Mouse (Mus musculus): Measurements from ENCODE around the gene Popdc2. TPM values are rescaled to one million over a fixed set of nuclear protein-coding genes. Genes with fewer than 3 reads are reported as not detected.
"Not testable (repeated sequence)": the region's sequence is repeated elsewhere in the genome, so short reads cannot be mapped to it uniquely, and the experiment has no call there.

Gene Popdc2
- total RNA-seq (2021): 10 to 100 TPM; 56.1 to 66.9 TPM
- long read RNA-seq, experiment 1, transcript Popdc2-201 (4 exons, 2,169 nt): major isoform, 38 of 49 reads
- long read RNA-seq, experiment 1, partial matches to known transcripts: 8 of 49 reads
- long read RNA-seq, experiment 1, other reads (novel, unspliced or antisense): 3 of 49 reads
- long read RNA-seq, experiment 2, transcript Popdc2-201 (4 exons, 2,169 nt): major isoform, 45 of 57 reads
- long read RNA-seq, experiment 2, partial matches to known transcripts: 9 of 57 reads
- long read RNA-seq, experiment 2, other reads (novel, unspliced or antisense): 3 of 57 reads

DNA sequence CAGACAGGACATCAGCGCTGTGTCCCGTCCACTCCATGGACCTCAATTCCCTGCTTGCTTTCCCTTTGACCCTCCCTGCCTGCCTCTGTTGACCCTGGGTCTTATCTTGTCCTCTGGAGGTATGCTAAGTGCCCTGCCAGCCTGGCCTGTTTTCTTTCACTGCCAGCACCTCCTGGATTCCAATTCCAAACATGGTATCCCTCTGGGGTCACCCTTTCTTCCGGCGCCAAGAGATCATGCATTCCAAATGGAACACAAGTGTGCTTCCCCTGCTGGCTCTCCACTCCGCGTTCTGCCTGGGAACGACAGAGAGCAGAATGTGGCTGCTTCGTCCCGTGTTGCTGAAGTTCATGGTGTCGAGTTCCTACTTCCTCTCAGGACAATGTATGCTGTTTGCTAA lies at the start of gene Popdc2:
Gene Popdc2, plus strand, starts transcription at position 277 of the 400 bp plus-strand sequence.
- peak; percentile 64 for DNase-seq
- intact Hi-C loops (cut with DNase I; ENCODE audit: low total_unique reads): no loop called here

GRCm38 (mm10) chr16:38318492-38318891 lies 43.5 kb upstream of the Popdc2 start:
- intact Hi-C loops (cut with DNase I; ENCODE audit: low total_unique reads): no loop called here
- DNase-seq: no peak

DNA sequence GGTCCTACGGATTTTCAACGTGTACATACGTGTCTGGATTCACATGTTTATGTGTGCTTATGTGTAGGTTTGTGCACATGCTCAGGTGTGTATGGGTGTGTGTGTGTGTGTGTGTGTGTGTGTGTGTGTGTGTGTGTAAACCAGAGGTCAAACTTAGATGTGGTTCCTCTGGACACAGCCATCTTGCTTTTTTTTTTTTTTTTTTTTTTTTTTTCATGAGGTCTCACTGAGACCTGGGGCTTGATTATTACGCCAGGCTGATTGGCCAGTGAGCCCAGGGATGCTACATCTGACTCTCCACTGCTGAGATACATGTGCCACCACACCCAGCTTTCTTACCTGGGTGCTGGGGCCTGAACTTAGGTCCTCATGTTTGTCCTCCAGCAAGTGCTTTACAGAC lies 42.9 kb upstream of the Popdc2 start:
- no peak for DNase-seq

DNA sequence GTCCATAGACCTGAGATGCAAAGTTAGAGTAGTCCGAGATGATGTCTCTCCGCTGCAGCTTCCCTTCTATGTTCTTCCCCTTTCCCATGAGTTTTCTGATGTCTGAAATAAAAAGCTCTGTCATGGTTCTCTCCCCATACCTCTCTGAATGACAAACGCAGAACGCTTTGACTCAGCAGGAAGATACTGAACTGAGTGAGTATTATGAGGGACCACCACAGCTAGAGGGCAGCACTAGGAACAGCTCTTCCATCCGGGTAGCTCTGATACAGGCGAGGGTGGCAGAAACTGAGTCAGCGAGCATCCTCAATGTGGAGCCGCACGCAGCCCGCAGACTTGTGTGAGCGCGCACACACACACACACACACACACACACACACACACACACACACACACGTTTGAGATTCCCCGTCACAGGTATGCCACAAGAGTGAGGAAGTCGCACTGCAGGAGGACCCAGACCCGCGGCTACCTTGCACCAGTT lies 40.5 kb upstream of the Popdc2 start:
- intact Hi-C loops (cut with DNase I; ENCODE audit: low total_unique reads): no loop called here
- peak; percentile 13 for DNase-seq

More for the DNA sequence above, 42.9 kb upstream of the Popdc2 start:
- intact Hi-C loops (cut with DNase I; ENCODE audit: low total_unique reads): no loop called here

GRCm38 (mm10) chr16:38324311-38324710 lies 37.7 kb upstream of the Popdc2 start:
- no peak for DNase-seq
- intact Hi-C loops (cut with DNase I; ENCODE audit: low total_unique reads): no loop called here

DNA sequence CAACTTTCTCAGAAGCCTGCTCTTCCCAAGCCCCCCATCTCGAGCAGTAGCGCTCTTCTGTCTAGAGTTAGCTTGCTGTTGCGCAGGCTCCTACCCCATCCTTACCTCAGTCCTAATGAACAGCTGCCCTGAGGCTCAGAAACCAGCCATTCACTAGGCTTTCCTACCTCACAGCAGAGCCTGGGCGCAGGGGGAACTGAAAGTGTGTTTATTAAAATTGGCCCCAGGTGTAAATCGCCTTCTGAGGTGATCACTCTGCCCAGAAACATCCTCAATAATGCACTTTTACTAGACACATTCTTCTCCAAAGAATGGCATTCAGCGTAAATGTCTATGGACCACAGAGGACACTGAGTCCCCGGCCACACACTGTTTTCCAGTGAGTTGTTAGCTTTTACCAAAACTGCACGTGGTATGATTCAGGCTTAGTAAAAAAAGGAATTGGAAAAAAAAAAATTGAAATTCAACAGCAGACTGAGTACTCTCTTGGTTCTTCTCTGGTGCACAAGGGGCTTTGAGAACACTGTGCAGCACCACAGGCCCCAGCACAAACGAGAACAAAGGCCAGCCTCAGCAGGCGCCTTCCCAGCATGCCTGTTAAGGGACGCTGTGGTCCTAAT lies 35.1 kb upstream of the Popdc2 start:
- intact Hi-C loops (cut with DNase I; ENCODE audit: low total_unique reads): no loop called here
- no peak for DNase-seq

DNA sequence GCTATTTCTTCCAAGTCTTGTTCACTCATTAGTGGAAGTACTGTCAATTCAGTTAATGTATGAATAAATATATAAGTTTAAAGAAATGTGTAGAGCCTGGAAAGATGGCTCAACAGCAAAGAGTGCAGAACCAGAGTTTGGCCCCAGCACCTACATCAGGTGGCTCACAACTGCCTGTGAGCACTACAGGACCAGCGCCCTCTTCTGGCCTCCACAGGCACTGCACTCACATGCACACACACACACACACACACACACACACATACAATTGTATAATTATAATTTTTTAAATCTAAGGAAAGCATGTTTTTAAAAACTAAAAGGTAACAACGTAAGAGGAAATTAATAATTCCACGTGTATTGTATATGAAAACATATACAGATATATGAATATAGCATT lies 32.7 kb upstream of the Popdc2 start:
- intact Hi-C loops (cut with DNase I; ENCODE audit: low total_unique reads): no loop called here
- DNase-seq: no peak

- no peak for DNase-seq
- intact Hi-C loops (cut with DNase I; ENCODE audit: low total_unique reads): no loop called here
Measured at GRCm38 (mm10) chr16:38334431-38334830, 27.6 kb upstream of the Popdc2 start.

DNA sequence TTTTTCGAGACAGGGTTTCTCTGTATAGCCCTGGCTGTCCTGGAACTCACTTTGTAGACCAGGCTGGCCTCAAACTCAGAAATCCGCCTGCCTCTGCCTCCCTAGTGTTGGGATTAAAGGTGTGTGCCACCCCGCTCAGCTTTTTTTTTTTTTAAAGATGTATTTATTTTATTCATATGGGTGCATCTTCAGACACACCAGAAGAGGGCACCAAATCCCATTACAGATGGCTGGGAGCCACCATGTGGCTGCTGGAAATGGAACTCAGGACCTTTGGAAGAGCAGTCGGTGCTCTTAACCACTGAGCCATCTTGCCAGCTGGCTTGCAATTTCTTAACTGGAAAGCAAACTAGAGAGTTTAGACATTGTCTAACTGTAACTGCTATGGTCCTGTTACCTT lies 23.9 kb upstream of the Popdc2 start:
- DNase-seq; intact Hi-C loops (cut with DNase I; ENCODE audit: low total_unique reads): not testable (repeated sequence)

DNA sequence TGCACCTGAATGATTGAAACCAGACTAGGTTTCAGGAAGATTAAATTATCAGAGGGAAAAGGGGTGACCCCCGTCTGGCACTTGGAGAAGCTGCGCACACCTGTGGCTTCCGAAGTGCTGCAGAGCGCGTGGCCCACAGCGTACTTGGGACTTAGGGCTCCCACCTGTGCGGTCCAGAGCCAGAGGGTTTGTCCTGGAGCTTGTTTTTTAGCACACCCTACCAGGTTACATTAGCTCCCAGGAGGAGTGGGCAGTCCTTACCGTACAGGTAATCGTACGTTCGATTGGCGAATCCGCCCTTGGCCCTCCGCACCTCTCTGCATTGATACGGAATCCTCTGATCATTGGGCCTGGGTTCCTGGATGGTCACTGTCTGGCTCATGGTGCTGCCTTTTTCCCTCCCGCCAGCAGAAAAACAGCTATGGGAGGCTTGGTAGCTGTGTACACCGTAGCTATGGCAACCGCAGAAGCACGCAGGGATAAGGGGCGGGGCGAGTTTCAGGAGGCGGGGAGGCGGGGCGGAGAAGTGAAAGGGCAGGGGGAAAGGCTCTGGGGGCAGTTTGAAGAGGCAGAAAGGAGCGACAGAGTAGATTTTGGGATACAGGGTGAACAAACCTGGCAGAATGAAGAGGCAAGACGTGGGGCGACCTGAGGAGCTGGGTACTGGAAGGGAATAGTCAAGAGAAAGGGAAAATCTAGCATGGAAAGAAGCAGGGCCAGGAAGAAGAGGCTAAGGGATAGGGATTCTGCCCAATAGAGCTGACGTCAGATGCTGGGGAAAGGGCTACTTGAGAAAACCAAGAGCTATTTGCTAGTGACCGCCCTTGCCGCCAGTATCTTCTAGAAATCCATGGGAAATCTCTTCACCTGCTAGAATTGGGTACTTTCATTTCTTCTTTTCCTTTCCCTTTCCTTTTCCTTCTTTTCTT lies 20.3 kb upstream of the Popdc2 start, which contains the start of gene Maats1:
Gene Maats1, minus strand, starts transcription at position 748 of the 929 bp plus-strand sequence.
- intact Hi-C loops (cut with DNase I; ENCODE audit: low total_unique reads): loop anchor here (5.0 kb wide), 1 partner anchor 161 kb away; no protein-coding TSS in a partner anchor
- peak; percentile 82 for DNase-seq

- intact Hi-C loops (cut with DNase I; ENCODE audit: low total_unique reads): loop anchor here (5.0 kb wide), 1 partner anchor 157 kb away; no protein-coding TSS in a partner anchor
- no peak for DNase-seq
Measured at GRCm38 (mm10) chr16:38344941-38345725, 16.9 kb upstream of the Popdc2 start.

GRCm38 (mm10) chr16:38346529-38347325 lies 15.3 kb upstream of the Popdc2 start, which contains the start of the genes Cox17 and Gm21987:
Gene Cox17 (plus strand): TSS chr16:38346991.
Gene Gm21987 (plus strand): TSS chr16:38347040.
- intact Hi-C loops (cut with DNase I; ENCODE audit: low total_unique reads): no loop called here
- DNase-seq: peak; percentile 93

- intact Hi-C loops (cut with DNase I; ENCODE audit: low total_unique reads): no loop called here
- DNase-seq: no peak
Measured at GRCm38 (mm10) chr16:38347588-38347987, 14.4 kb upstream of the Popdc2 start.

GRCm38 (mm10) chr16:38348217-38348761 lies 13.7 kb upstream of the Popdc2 start:
- intact Hi-C loops (cut with DNase I; ENCODE audit: low total_unique reads): no loop called here
- DNase-seq: no peak

DNA sequence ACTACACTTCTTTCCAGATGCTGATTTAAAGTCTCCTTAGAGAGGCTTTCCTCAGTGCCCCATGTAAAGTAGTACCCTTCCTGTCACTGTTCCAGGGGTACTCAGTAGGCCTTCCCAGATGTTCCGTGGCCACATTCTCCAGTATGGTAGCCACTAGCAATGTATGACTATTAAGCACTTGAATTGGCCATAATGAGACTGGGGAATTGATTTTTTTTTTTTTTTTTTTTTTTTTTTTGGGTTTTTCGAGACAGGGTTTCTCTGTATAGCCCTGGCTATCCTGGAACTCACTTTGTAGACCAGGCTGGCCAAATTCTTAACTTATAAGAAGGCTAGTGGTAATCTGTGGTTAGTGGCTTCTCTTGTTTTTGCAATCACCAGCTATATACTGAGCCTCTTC lies 12.1 kb upstream of the Popdc2 start:
- intact Hi-C loops (cut with DNase I; ENCODE audit: low total_unique reads): loop anchor here (2.0 kb wide), 1 partner anchor 21 kb away; no protein-coding TSS in a partner anchor

DNA sequence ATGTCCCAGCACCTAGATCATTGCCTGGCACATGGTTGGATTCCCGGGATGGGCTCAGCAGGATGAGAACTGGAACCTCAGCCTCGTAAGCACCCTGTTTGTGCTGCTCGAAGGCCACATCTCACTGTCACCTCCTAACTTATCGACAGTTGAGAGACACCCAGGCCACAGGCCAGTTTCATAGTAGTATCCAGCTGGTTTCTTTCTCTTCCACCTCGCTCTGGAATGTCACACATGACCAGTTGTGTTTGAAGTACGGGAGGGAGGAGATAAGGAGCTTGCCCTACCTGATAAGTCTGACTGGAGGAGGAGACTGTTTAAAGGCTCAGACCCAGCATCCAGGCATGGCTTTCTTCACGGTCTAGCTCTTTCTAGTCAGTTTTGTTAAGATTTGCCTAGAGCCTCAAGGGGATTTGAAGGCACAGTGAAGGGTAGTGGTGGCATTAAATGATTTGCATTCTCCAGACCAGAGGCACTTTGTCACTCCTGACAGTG lies 11.6 kb upstream of the Popdc2 start:
- DNase-seq: no peak
- intact Hi-C loops (cut with DNase I; ENCODE audit: low total_unique reads): loop anchor here (2.0 kb wide), 1 partner anchor 20 kb away; no protein-coding TSS in a partner anchor

More for the DNA sequence above, 12.1 kb upstream of the Popdc2 start:
- DNase-seq: no peak

DNA sequence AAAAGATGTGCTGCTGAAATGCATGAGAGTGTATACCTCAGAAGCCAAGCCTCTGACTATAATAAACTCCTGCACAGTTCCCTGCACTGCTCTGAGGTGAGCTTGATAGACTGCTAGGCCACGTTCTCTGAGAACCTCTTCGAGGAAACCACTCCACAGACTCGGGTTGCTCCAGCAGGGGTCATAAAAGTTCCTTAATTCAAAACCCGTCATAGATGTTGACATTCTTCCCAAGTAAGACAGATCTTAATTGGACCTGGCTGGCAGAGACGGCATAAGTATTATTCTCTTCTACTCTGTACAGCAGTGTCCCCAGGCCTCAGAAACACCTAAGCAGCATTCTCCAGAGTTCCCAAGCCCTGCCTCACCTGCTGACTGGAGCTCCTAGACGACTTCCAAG lies 11.1 kb upstream of the Popdc2 start:
- intact Hi-C loops (cut with DNase I; ENCODE audit: low total_unique reads): loop anchor here (2.0 kb wide), 1 partner anchor 20 kb away; no protein-coding TSS in a partner anchor
- DNase-seq: no peak
